Mouse (Mus musculus) gastrocnemius, adult 18-20 months (tissue): Measurements from ENCODE around the gene Cand2. TPM values are rescaled to one million over a fixed set of nuclear protein-coding genes. Genes with fewer than 3 reads are reported as not detected.

Experiments used
- DNase-seq: peaks from one replicate; pipeline ENCODE4 v3.0.0; 2021; ENCODE audit warnings: low spot score
- microRNA-seq: library from miRNA; unstranded; fragments of <30 nt; microRNA quantifications from one replicate; pipeline ENCODE4 v1.2.0, GENCODE M21; 2021
- total RNA-seq, 2 experiments: library from RNA; stranded (reverse); gene quantifications; 2 replicates each; pipeline ENCODE4 v1.2.3; 2021

Gene Cand2
- total RNA-seq, 2 experiments from 2014 or later = 74.8 to 78.7 TPM

- peak; percentile 58 for DNase-seq
Measured at GRCm38 (mm10) chr6:115823850-115824464, 49.6 kb downstream of the Cand2 start.

GRCm38 (mm10) chr6:115830779-115831601 lies 56.7 kb downstream of the Cand2 start:
- DNase-seq = no peak

GRCm38 (mm10) chr6:115832152-115832850 lies 58.0 kb downstream of the Cand2 start:
- no peak for DNase-seq

GRCm38 (mm10) chr6:115833861-115834260 lies 59.5 kb downstream of the Cand2 start:
- no peak for DNase-seq

- peak; percentile 60 for DNase-seq
Measured at GRCm38 (mm10) chr6:115838161-115838597, 63.8 kb downstream of the Cand2 start, which contains the start of gene Efcab12. Gene Efcab12 (minus strand): TSS chr6:115838412.

GRCm38 (mm10) chr6:115838745-115839144 lies 64.4 kb downstream of the Cand2 start:
- DNase-seq = no peak

- DNase-seq = no peak
Measured at GRCm38 (mm10) chr6:115845006-115845405, 70.7 kb downstream of the Cand2 start.

GRCm38 (mm10) chr6:115846640-115847411 lies 72.5 kb downstream of the Cand2 start:
- DNase-seq = peak; percentile 60

GRCm38 (mm10) chr6:115848598-115849304 lies 74.4 kb downstream of the Cand2 start:
- no peak for DNase-seq

GRCm38 (mm10) chr6:115852446-115853090 lies 78.2 kb downstream of the Cand2 start:
- no peak for DNase-seq

GRCm38 (mm10) chr6:115853091-115853813 lies 78.9 kb downstream of the Cand2 start, which contains the start of the genes Mbd4 and Ift122:
Gene Mbd4 (minus strand): TSS chr6:115853371.
Gene Ift122 (plus strand): TSS chr6:115853470.
- DNase-seq = peak; percentile 98

- DNase-seq = no peak
Measured at GRCm38 (mm10) chr6:115853985-115854384, 79.6 kb downstream of the Cand2 start.

- no peak for DNase-seq
Measured at GRCm38 (mm10) chr6:115854432-115854831, 80.1 kb downstream of the Cand2 start.

Small RNA genes within 50 kb of the gene (microRNA-seq; reads per million reads assigned to microRNA genes)
- gene Mir7660 = 1.0 reads per million

Other genes starting within 250 kb of the Cand2 start
- gene Tsen2, start 229.9 kb upstream of the Cand2 start, total RNA-seq = 1 to 10 TPM; 5.1 to 7.4 TPM
- under 1 TPM in 1 of 2 experiments, not detected in 1; 0.11 TPM for gene Mkrn2os, start 182.0 kb upstream of the Cand2 start, total RNA-seq
- 10 to 100 TPM; 52.8 to 52.9 TPM for gene Mkrn2, start 172.6 kb upstream of the Cand2 start, total RNA-seq
- 100 to 1,000 TPM; 110 to 123 TPM for gene Raf1, start 97.9 kb upstream of the Cand2 start, total RNA-seq
- gene Tmem40, start 12.1 kb upstream of the Cand2 start, total RNA-seq = under 1 TPM in 1 of 2 experiments, not detected in 1; 0.43 TPM
- 100 to 1,000 TPM; 568 to 577 TPM for gene Rpl32, start 34.2 kb downstream of the Cand2 start, total RNA-seq
- gene Efcab12, start 63.9 kb downstream of the Cand2 start, total RNA-seq = under 1 TPM in 1 of 2 experiments, not detected in 1; 0.14 TPM
- under 1 TPM; 0.83 to 0.94 TPM for gene Mbd4, start 78.8 kb downstream of the Cand2 start, total RNA-seq
- 1 to 10 TPM; 3.9 to 4.2 TPM for gene Ift122, start 78.9 kb downstream of the Cand2 start, total RNA-seq
- under 1 TPM in 1 of 2 experiments, not detected in 1; 0.05 TPM for gene Rho, start 157.2 kb downstream of the Cand2 start, total RNA-seq
- not detected for gene H1foo, start 170.4 kb downstream of the Cand2 start, total RNA-seq
- 10 to 100 TPM; 20.0 to 23.7 TPM for gene Plxnd1, start 220.5 kb downstream of the Cand2 start, total RNA-seq